Mouse (Mus musculus) lung, embryonic 15.5 days (tissue): ENCODE data around the gene Wasf1. TPM values are rescaled to one million over a fixed set of nuclear protein-coding genes. Genes with fewer than 3 reads are reported as not detected.

ENCODE experiments used
- ATAC-seq: fragments of 200-750 bp; cut with Nextera tagmentation; 2 replicates; pipeline ENCODE4 v1.8.0; 2017; ENCODE audit warnings: moderate number of reproducible peaks, borderline replicate concordance; ENCODE audit not compliant: low FRiP score, low TSS enrichment; ENCODE audit errors: extremely low read depth
- H3K27ac ChIP-seq: fragments of 300-500 bp; sonication (generic); 2 replicates; pipeline ENCODE4 v1.5.1; 2015; ENCODE audit warnings: moderate library complexity, mild to moderate bottlenecking, inconsistent platforms
- H3K27me3 ChIP-seq: fragments of 300-500 bp; sonication (generic); 2 replicates; pipeline ENCODE4 v1.6.1; 2015; ENCODE audit warnings: inconsistent platforms
- H3K36me3 ChIP-seq: fragments of 300-500 bp; sonication (generic); 2 replicates; pipeline ENCODE4 v1.6.1; 2015; ENCODE audit warnings: inconsistent platforms
- H3K4me1 ChIP-seq: fragments of 300-500 bp; sonication (generic); 2 replicates; pipeline ENCODE4 v1.6.1; 2015; ENCODE audit warnings: inconsistent platforms
- H3K4me2 ChIP-seq: fragments of 300-500 bp; sonication (generic); 2 replicates; pipeline ENCODE4 v1.6.1; 2015; ENCODE audit warnings: inconsistent platforms, mild to moderate bottlenecking, moderate library complexity
- H3K4me3 ChIP-seq: fragments of 300-500 bp; sonication (generic); 2 replicates; pipeline ENCODE4 v1.5.1; 2015; ENCODE audit warnings: mild to moderate bottlenecking, inconsistent platforms
- H3K9ac ChIP-seq: fragments of 300-500 bp; sonication (generic); 2 replicates; pipeline ENCODE4 v1.6.1; 2015; ENCODE audit warnings: inconsistent platforms
- H3K9me3 ChIP-seq: fragments of 300-500 bp; sonication (generic); 2 replicates; pipeline ENCODE4 v1.6.1; 2016; ENCODE audit warnings: inconsistent platforms
- WGBS: fragments of 180-500 bp; shearing (Covaris S2); methylation state at CpG from one replicate; pipeline ENCODE4 v1.1.7; 2015; 5-methylcytosine and 5-hydroxymethylcytosine counted together
- polyA plus RNA-seq: library from polyadenylated mRNA; unstranded; fragments of >200 nt; fragmentation: Nextera tagmentation; extraction: Ambion mirVana; gene quantifications from 2 replicates; pipeline ENCODE4 v1.2.1, GENCODE M21; 2015

The Wasf1 gene
- polyA plus RNA-seq, 1 experiment from 2014 or later, result 10.0 TPM

- no peak overlapping the region for H3K27ac ChIP-seq
- no peaks in the 10 kb centered on the region for H3K4me1 ChIP-seq
- H3K27me3 ChIP-seq, result no peaks in the 10 kb centered on the region
- 46% methylated on average over 3 of the region's 3 CpGs for WGBS
- ATAC-seq, result no peak
- H3K9me3 ChIP-seq, result no peaks in the 10 kb centered on the region
- H3K9ac ChIP-seq, result no peak overlapping the region
- H3K4me3 ChIP-seq, result no peak overlapping the region
- H3K36me3 ChIP-seq, result no peaks in the 10 kb centered on the region
- H3K4me2 ChIP-seq, result no peak overlapping the region
Measured at GRCm38 (mm10) chr10:40950176-40950575, 66.9 kb downstream of the Wasf1 start.

GRCm38 (mm10) chr10:40956206-40956605 lies 72.9 kb downstream of the Wasf1 start:
- Histone ChIP-seq H3K9ac (no peak overlapping the region), H3K4me2 (no peak overlapping the region), H3K4me1 (no peaks in the 10 kb centered on the region), H3K36me3 (no peaks in the 10 kb centered on the region), H3K4me3 (no peak overlapping the region), H3K9me3 (no peaks in the 10 kb centered on the region), H3K27ac (no peak overlapping the region), H3K27me3 (no peaks in the 10 kb centered on the region)
- no peak for ATAC-seq
- WGBS, result 92% methylated on average over 5 of the region's 5 CpGs

- no peak overlapping the region for H3K4me2 ChIP-seq
- H3K36me3 ChIP-seq, result no peaks in the 10 kb centered on the region
- no peak overlapping the region for H3K4me3 ChIP-seq
- H3K27ac ChIP-seq, result no peak overlapping the region
- no peak overlapping the region for H3K9ac ChIP-seq
- no peaks in the 10 kb centered on the region for H3K9me3 ChIP-seq
- H3K4me1 ChIP-seq, result no peaks in the 10 kb centered on the region
- ATAC-seq, result no peak
- H3K27me3 ChIP-seq, result no peaks in the 10 kb centered on the region
- 42% methylated on average over 6 of the region's 6 CpGs for WGBS
Measured at GRCm38 (mm10) chr10:40961365-40961764, 78.1 kb downstream of the Wasf1 start.

- no peak overlapping the region for H3K27ac ChIP-seq
- no peaks in the 10 kb centered on the region for H3K36me3 ChIP-seq
- no peaks in the 10 kb centered on the region for H3K4me1 ChIP-seq
- H3K9me3 ChIP-seq, result no peaks in the 10 kb centered on the region
- no peaks in the 10 kb centered on the region for H3K27me3 ChIP-seq
- no peak overlapping the region for H3K9ac ChIP-seq
- no peak overlapping the region for H3K4me3 ChIP-seq
- 89% methylated on average over 4 of the region's 4 CpGs for WGBS
- no peak; the same call in 1 of the 2 replicates for ATAC-seq
- no peak overlapping the region for H3K4me2 ChIP-seq
Measured at GRCm38 (mm10) chr10:40962008-40962407, 78.7 kb downstream of the Wasf1 start.

- Histone ChIP-seq H3K4me3 (no peak overlapping the region), H3K9ac (no peak overlapping the region), H3K4me1 (no peaks in the 10 kb centered on the region), H3K4me2 (no peak overlapping the region), H3K27me3 (no peaks in the 10 kb centered on the region), H3K9me3 (no peaks in the 10 kb centered on the region), H3K27ac (no peak overlapping the region), H3K36me3 (no peaks in the 10 kb centered on the region)
- WGBS, result 62% methylated on average over 4 of the region's 4 CpGs
- no peak for ATAC-seq
Measured at GRCm38 (mm10) chr10:40964546-40964945, 81.3 kb downstream of the Wasf1 start.

- 65% methylated on average over 8 of the region's 8 CpGs for WGBS
Measured at GRCm38 (mm10) chr10:40968551-40968950, 85.3 kb downstream of the Wasf1 start.

GRCm38 (mm10) chr10:40969372-40970033 lies 86.2 kb downstream of the Wasf1 start:
- H3K9me3 ChIP-seq, result no peaks in the 10 kb centered on the region
- H3K27me3 ChIP-seq, result no peaks in the 10 kb centered on the region
- H3K4me2 ChIP-seq, result peak overlapping the region; percentile 35; the same call in 1 of the 2 replicates
- no peak overlapping the region for H3K4me3 ChIP-seq
- no peak overlapping the region for H3K27ac ChIP-seq
- H3K9ac ChIP-seq, result no peak overlapping the region
- 11% methylated on average over 16 of the region's 16 CpGs for WGBS
- H3K36me3 ChIP-seq, result no peaks in the 10 kb centered on the region
- no peaks in the 10 kb centered on the region for H3K4me1 ChIP-seq
- no peak for ATAC-seq

More at GRCm38 (mm10) chr10:40968551-40968950, 85.3 kb downstream of the Wasf1 start:
- ATAC-seq, result no peak
- no peak overlapping the region for H3K4me2 ChIP-seq
- no peak overlapping the region for H3K4me3 ChIP-seq
- H3K9ac ChIP-seq, result no peak overlapping the region
- H3K4me1 ChIP-seq, result no peaks in the 10 kb centered on the region
- no peaks in the 10 kb centered on the region for H3K36me3 ChIP-seq
- no peaks in the 10 kb centered on the region for H3K9me3 ChIP-seq
- H3K27ac ChIP-seq, result no peak overlapping the region
- H3K27me3 ChIP-seq, result no peaks in the 10 kb centered on the region

GRCm38 (mm10) chr10:40970601-40971245 lies 87.4 kb downstream of the Wasf1 start:
- no peak overlapping the region for H3K9ac ChIP-seq
- H3K9me3 ChIP-seq, result no peaks in the 10 kb centered on the region
- no peaks in the 10 kb centered on the region for H3K36me3 ChIP-seq
- H3K27ac ChIP-seq, result no peak overlapping the region
- WGBS, result 83% methylated on average over 12 of the region's 12 CpGs
- no peak overlapping the region for H3K4me2 ChIP-seq
- H3K27me3 ChIP-seq, result no peaks in the 10 kb centered on the region
- no peak overlapping the region for H3K4me3 ChIP-seq
- H3K4me1 ChIP-seq, result no peaks in the 10 kb centered on the region
- ATAC-seq, result no peak

- Histone ChIP-seq H3K4me1 (no peaks in the 10 kb centered on the region), H3K36me3 (no peaks in the 10 kb centered on the region), H3K27ac (no peak overlapping the region), H3K4me2 (no peak overlapping the region), H3K27me3 (no peaks in the 10 kb centered on the region), H3K9ac (no peak overlapping the region), H3K4me3 (no peak overlapping the region), H3K9me3 (no peaks in the 10 kb centered on the region)
- ATAC-seq, result no peak
- 55% methylated on average over 5 of the region's 5 CpGs for WGBS
Measured at GRCm38 (mm10) chr10:40971256-40971655, 88.0 kb downstream of the Wasf1 start.

GRCm38 (mm10) chr10:40983761-40984160 lies 100.5 kb downstream of the Wasf1 start:
- Histone ChIP-seq H3K27me3 (no peaks in the 10 kb centered on the region), H3K36me3 (no peaks in the 10 kb centered on the region), H3K4me1 (no peaks in the 10 kb centered on the region), H3K4me2 (no peak overlapping the region), H3K9ac (no peak overlapping the region), H3K27ac (no peak overlapping the region), H3K9me3 (no peaks in the 10 kb centered on the region), H3K4me3 (no peak overlapping the region)
- ATAC-seq, result no peak

- H3K4me1 ChIP-seq, result no peaks in the 10 kb centered on the region
- no peaks in the 10 kb centered on the region for H3K27me3 ChIP-seq
- H3K9ac ChIP-seq, result no peak overlapping the region
- H3K9me3 ChIP-seq, result no peaks in the 10 kb centered on the region
- H3K27ac ChIP-seq, result no peak overlapping the region
- H3K4me3 ChIP-seq, result no peak overlapping the region
- no peaks in the 10 kb centered on the region for H3K36me3 ChIP-seq
- ATAC-seq, result no peak
- no peak overlapping the region for H3K4me2 ChIP-seq
- 66% methylated on average over 3 of the region's 3 CpGs for WGBS
Measured at GRCm38 (mm10) chr10:40984600-40984999, 101.3 kb downstream of the Wasf1 start.

- no peak for ATAC-seq
- Histone ChIP-seq H3K9ac (no peak overlapping the region), H3K4me2 (no peak overlapping the region; the same call in 1 of the 2 replicates), H3K27me3 (no peaks in the 10 kb centered on the region), H3K27ac (no peak overlapping the region), H3K4me3 (no peak overlapping the region), H3K4me1 (no peaks in the 10 kb centered on the region), H3K36me3 (no peaks in the 10 kb centered on the region), H3K9me3 (no peaks in the 10 kb centered on the region)
- WGBS, result 17% methylated on average over 10 of the region's 13 CpGs
Measured at GRCm38 (mm10) chr10:40985350-40985749, 102.1 kb downstream of the Wasf1 start.
